Mouse (Mus musculus) left cerebral cortex, adult 9 months (tissue): ENCODE data around the gene Ndufs8.
"Not testable (repeated sequence)": the region's sequence is repeated elsewhere in the genome, so short reads cannot be mapped to it uniquely, and the experiment has no call there.

Experiments
- DNase-seq, 2 experiments: peaks; one replicate each; pipeline ENCODE4 v3.0.0; 2022; ENCODE audit warnings: low spot score in 2 of 2

Gene Ndufs8

DNA sequence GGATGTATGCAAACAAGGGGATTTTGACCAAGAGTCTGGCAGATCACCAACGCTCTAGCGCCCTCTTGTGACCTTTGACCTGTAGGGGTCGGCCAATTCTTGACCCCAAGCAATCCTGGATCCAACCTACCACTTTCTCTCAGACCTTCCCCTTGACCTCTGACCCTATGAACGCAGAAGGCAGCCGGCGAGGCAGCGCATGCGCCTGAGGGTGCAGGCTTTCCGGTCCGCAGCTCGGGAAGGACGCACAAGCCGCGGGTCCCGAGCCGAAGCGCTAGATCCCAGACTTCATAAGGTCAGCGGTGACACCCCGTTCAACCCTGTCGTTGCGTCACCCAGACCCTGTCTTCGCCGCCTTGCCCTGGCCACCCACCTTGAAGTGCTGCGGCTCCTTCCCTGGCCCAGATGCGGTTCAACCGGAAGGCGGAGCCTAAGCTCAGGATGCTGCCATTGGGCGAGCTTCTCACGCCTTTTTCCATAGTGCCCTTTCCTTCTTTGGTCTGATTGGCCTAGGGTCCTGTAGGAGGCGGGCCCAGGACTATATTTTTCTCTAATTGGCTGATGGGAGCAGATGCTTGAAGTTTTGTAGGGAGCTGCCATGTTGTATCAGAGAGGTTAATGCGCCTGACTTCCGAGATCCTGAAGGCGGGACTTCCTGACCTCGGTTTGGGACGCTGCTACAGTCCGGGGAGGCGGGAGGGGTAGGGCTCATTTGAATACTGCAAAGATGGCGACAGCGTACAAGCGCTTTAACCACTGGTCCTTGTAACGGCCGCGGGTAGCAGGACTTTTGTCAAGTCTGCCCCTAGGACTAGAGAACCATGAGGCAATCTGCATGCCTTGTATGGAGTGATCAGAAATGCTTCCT, at the start of gene Ndufs8:
Ndufs8 (minus strand) TSS at position 438 of the 868 bp plus-strand sequence.
- peak; percentile 98 for DNase-seq

GRCm38 (mm10) chr19:3961805-3962204, 49.2 kb upstream of the Ndufs8 start:
- DNase-seq = not testable (repeated sequence)

DNA sequence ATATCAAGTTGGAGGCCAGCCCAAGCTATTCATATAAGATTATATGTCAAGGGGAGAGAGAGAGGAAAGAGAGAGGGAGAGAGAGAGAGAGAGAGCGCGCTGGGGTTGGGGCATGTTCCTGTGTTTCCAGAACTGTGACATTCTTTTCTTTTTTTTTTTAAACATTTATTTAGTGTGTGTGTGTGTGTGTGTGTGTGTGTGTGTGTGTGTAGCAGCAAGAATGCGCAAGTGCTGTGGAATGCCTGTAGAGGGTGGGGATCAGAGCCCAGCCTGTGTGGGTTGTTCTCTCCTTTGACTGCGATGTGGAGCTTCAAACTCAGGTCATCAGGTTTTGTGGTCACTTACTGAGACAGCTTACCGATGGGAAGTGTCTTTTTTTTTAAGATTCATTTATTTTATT, 47.6 kb upstream of the Ndufs8 start:
- no peak for DNase-seq

DNA sequence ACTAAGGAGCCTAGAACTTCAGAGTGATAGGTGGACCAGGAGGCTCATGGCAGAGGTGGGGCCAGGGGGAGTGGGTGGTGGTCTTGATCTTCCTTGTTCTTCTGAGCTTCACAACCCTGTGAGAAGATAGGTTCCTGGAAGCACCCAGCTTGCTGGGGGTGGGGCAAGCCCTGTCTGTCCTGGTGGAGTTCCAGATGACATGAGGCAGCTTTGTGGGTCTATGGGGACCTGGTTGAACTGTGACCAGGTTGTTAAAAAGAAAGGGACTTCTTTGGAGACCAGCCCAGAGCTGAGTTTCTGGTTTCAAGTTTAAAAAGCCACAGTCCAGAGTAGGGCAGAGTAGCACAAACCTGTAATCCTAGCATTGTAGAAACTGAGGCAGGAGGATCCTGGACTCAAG, 46.5 kb upstream of the Ndufs8 start:
- DNase-seq = no peak

DNA sequence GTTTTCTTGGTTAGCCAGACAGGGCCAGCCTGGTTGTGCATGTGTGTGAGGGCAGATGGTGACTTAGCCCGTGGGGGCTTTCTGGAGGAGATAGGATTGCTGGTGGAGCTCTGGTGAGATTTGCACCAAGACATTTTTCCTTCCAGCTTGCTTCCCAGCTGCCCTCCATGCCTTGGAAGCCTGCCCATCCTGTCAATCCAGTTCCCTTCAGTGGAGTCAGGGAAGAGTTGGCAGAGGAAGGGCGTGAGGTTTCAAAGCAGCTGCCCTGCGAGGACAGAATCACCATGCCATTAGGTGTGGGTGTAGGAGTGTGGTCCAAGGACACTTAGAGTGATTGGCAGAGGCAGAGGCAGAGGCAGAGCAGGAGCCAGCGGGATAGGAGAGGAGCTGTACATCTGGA, 45.9 kb upstream of the Ndufs8 start, which contains the start of gene Aldh3b3:
Aldh3b3 (plus strand) TSS at position 176 of the 400 bp plus-strand sequence.
- DNase-seq = no peak

GRCm38 (mm10) chr19:3957296-3958036, 44.9 kb upstream of the Ndufs8 start:
- DNase-seq = not testable (repeated sequence)

GRCm38 (mm10) chr19:3955804-3956203, 43.2 kb upstream of the Ndufs8 start:
- DNase-seq = no peak

DNA sequence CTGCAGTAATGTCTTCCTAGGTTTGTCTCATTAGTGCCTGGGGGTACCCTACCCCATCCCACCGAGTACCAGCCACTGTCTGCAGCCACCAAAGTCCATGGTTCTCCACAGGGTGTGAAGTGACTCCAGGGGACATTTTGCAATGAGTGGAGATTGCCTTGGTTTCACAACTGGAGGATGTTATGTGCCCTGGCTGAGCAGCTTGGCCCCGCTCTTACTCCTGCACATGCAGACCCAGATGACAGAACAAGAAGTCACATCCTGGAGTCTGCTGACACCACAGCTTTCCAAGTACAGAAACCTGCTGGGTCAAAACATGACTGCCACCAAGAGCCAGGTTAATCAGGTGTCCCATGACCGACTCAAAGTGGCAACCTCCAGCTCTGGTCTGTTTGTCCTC, 42.5 kb upstream of the Ndufs8 start:
- DNase-seq = no peak

DNA sequence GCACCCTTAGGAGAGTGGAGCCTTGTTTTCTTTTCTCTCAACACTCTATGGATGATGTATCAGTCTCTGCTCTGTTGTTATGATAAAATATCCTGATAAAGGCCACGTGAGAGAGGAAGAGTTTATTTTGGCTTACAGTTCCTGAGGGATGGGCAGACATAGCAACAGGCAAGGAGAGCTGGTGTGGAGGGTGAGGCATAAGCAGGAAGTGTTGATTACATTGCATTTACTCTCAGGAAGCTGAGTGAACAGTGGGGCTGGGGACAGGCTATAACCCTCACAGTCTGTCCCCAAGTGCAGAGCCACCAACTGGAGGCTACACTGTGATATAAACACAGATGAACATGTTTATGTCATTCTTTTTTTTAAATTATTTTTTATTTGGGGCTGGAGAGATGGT, 39.5 kb upstream of the Ndufs8 start:
- DNase-seq = no peak

- DNase-seq = no peak
Measured at GRCm38 (mm10) chr19:3951461-3951860, 38.9 kb upstream of the Ndufs8 start.

DNA sequence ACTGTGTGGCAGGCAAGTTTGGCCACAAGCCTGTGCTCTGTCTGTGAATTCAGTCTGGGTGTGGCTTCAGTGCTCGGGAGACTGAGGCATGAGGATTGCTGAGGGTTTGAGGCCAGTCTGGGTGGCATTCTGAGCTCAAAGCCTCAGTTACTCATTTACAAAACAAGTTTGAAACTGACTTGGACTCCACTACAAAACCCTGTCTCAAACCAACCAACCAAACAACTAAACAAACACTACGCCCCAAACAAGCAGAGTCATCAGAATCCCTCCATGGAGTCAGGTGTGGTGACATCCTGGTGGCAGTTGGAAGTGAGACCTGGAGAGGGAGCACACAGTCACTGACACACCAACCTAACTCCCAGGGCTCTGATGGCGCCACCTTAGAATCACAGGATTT, 37.8 kb upstream of the Ndufs8 start:
- no peak for DNase-seq

GRCm38 (mm10) chr19:3948546-3948945, 36.0 kb upstream of the Ndufs8 start:
- DNase-seq = no peak

DNA sequence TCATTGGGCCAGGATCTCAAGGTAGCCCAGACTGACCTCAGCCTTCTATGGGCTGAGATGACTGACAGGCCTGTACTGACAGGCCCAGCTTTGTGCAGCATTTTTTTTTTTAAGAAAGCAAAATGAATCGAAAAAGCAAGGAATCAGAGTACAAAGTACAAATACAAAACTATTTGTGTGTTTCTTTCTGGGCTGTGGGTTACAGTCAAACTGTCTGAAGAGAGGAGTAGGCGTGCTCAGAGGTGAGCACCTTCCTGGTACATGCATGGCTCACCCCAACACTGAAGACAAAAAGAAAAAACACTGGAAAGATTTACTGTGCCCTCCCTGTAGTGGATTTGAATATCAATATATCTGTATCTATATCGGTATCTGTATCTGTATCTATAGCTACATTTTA, 35.2 kb upstream of the Ndufs8 start:
- no peak for DNase-seq

- DNase-seq = peak in 1 of 2 experiments; percentile 71
Measured at GRCm38 (mm10) chr19:3946715-3947114, 34.1 kb upstream of the Ndufs8 start.

DNA sequence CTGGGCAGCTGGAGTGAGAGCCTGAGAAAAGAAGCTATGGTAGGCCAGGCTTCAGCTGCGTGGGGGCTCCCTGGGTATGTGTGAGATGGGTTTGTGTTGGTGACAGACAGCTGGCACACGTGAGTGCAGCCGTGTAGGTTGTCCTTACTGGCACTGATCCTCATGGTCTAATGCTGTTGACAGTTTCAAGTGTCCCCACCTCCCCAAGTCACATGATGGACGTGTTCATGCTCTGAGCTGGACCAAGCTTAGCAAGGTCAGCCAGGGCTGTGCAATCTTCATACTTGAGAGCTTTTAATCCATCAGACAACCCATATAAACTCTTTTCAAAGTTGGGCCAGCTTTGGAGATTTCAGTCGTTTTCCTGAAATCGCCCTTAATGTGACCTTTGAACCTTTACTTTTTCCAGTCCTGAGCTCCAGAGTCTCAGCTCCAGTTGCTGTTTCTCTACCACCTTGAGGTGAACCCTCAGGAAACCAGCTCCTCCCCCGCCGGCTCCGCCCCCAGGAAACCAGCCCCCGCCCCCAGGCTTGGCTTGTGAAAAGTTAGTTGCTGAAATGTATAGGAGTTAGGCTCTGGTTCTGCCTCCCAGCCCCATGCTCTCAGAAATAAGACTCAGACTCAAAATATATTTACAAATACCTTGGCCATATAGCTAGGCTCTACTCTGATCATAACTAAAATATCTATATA, 33.4 kb upstream of the Ndufs8 start:
- no peak for DNase-seq

GRCm38 (mm10) chr19:3942986-3943735, 30.6 kb upstream of the Ndufs8 start:
- DNase-seq = no peak

GRCm38 (mm10) chr19:3942315-3942714, 29.7 kb upstream of the Ndufs8 start:
- DNase-seq = no peak

GRCm38 (mm10) chr19:3935896-3936850, 23.6 kb upstream of the Ndufs8 start:
- no peak for DNase-seq

DNA sequence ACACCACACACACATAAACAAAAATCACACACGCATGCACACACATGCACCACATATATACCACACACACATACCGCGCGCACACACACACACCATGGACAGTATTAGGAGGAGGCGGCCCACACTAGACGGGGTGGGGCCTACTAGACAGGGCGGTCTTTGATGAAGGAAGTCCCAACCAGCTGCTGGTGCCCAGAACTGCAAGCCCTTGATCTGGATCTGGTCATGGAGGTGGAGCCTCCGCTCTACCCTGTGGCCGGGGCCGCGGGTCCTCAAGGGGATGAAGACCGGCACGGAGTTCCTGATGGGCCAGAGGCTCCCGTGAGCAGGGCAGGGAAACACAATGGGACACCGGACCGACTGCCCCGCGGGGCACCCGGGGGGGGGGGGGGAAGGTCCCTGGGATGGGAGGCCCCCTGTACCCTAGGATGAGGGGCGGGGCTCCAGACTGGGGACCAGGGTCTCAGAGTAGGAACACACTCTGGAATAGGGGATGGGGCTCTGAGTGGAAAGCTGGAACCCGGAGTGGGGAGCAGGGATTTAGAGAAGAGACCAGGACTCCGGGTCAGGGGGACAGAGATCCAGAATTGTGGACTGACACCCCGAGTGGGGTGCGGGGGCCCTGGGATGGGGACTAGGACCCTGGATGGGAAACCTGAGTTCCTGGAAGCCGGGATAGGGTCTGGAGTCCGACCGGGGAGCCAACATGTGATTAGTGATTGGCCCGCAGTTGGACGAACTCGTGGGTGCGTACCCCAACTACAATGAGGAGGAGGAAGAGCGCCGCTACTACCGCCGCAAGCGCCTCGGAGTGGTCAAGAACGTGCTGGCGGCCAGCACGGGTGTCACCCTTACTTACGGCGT, 22.7 kb upstream of the Ndufs8 start, which contains the start of gene Unc93b1:
Unc93b1 (plus strand) TSS at position 155 of the 864 bp plus-strand sequence.
- DNase-seq = no peak
